Mouse (Mus musculus) forebrain, embryonic 11.5 days (tissue): ENCODE measurements at regions not wholly inside any gene's neighbourhood (a gene's known extent, or its start where the extent isn't known, plus 50 kb on each side); places are given as distances from the start of the nearest gene placed in this dataset.
A peak's percentile ranks its signal among the peaks of the same experiment; 100 is the strongest.

ENCODE experiments used
- ATAC-seq: fragments of 200-750 bp; cut with Nextera tagmentation; replicated peaks from 2 replicates; pipeline ENCODE4 v1.8.0; 2017; ENCODE audit warnings: moderate TSS enrichment; ENCODE audit not compliant: low FRiP score
- DNase-seq: peaks from one replicate; pipeline ENCODE4 v3.0.0-alpha.2; 2017; ENCODE audit warnings: low spot score
- H3K27ac ChIP-seq: fragments of 300-500 bp; sonication (generic); 2 replicates; pipeline ENCODE4 v1.5.1; 2014; ENCODE audit warnings: low read depth, low read length
- H3K27me3 ChIP-seq: fragments of 300-500 bp; sonication (generic); 2 replicates; pipeline ENCODE4 v1.6.1; 2014; ENCODE audit warnings: mild to moderate bottlenecking, low read length, mixed read lengths; ENCODE audit not compliant: control insufficient read depth, insufficient read depth
- H3K36me3 ChIP-seq: fragments of 300-500 bp; sonication (generic); 2 replicates; pipeline ENCODE4 v1.6.1; 2014; ENCODE audit warnings: mild to moderate bottlenecking, low read length, moderate library complexity, mixed read lengths; ENCODE audit not compliant: control insufficient read depth, insufficient read depth
- H3K4me1 ChIP-seq: fragments of 300-500 bp; sonication (generic); replicated peaks from 2 replicates; pipeline ENCODE4 v1.6.1; 2014; ENCODE audit warnings: low read length, mixed read lengths; ENCODE audit not compliant: control insufficient read depth, insufficient read depth
- H3K4me2 ChIP-seq: fragments of 300-500 bp; sonication (generic); 2 replicates; pipeline ENCODE4 v1.6.1; 2014; ENCODE audit warnings: low read depth, mild to moderate bottlenecking, low read length, moderate library complexity, mixed read lengths; ENCODE audit not compliant: severe bottlenecking
- H3K4me3 ChIP-seq: fragments of 300-500 bp; sonication (generic); 2 replicates; pipeline ENCODE4 v1.5.1; 2014; ENCODE audit warnings: low read depth, low read length
- H3K9ac ChIP-seq: fragments of 300-500 bp; sonication (generic); 2 replicates; pipeline ENCODE4 v1.6.1; 2014; ENCODE audit warnings: low read length
- H3K9me3 ChIP-seq: fragments of 300-500 bp; sonication (generic); 2 replicates; pipeline ENCODE4 v1.6.1; 2016; ENCODE audit warnings: low read length, mixed read lengths; ENCODE audit not compliant: control insufficient read depth
- WGBS: fragments of 180-500 bp; shearing (Covaris S2); extraction: QIAGEN DNeasy Blood & Tissue Kit; methylation state at CpG from one replicate; pipeline ENCODE4 v1.1.7; 2014; 5-methylcytosine and 5-hydroxymethylcytosine counted together

DNA sequence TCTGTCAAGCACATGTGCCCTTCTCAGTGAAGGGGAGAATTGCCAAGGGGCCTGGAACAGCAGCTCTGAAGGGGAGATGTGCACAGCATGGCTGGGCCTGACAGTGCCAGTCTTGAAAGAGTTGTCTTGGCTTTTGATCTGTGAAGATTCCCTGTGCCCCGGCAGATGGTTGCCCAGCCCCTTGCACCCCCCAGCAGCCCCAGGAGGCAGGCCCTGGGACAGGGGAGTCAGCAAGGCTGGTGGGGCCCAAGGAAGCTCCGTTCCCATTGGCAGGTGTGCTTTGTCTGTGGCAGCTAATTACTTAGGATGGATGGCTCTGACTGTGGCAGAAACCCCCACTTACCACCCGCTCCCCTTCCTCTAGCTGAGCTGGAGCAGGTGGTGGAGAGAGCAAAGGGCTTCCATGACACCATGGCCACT is 58.6 kb downstream of the Tspan17 start:
- Histone ChIP-seq H3K9ac (no peak overlapping the region), H3K4me1 (peaks cover 2% of the 10 kb centered on the region; the same call in 1 of the 2 replicates), H3K27me3 (no peaks in the 10 kb centered on the region), H3K36me3 (no peaks in the 10 kb centered on the region), H3K4me2 (no peak overlapping the region), H3K27ac (no peak overlapping the region), H3K4me3 (no peak overlapping the region), H3K9me3 (no peaks in the 10 kb centered on the region)
- DNase-seq (no peak), ATAC-seq (no peak)
- WGBS = 58% methylated on average over 3 of the region's 3 CpGs

DNA sequence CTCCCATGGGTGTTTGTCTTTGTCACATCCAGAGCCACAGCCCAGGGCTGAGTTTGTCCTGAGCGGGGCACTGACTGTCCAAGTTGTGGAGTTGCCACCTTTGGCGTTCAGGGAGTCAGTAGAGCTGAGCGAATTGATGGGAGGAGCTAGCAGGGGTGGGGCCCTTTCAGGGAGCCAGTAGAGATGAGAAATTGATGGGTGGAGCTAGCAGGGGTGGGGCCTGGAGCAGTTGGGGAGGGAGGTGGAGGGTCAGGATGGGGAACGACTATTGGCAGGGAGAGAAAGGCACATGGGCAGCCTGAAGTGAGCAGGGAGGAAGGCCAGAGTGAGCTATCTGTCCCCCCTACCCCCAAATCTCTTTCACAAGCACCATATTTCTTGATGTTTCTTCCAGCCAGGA is 62.0 kb downstream of the Tspan17 start:
- Histone ChIP-seq H3K9me3 (no peaks in the 10 kb centered on the region), H3K27ac (no peak overlapping the region), H3K27me3 (no peaks in the 10 kb centered on the region), H3K4me2 (no peak overlapping the region), H3K4me3 (no peak overlapping the region), H3K4me1 (0 out of 2 replicates have a peak, but pooled peaks cover 3% of the 10 kb centered on the region), H3K36me3 (no peaks in the 10 kb centered on the region), H3K9ac (no peak overlapping the region)
- no peak for DNase-seq
- 69% methylated on average over 4 of the region's 4 CpGs for WGBS
- no peak for ATAC-seq

DNA sequence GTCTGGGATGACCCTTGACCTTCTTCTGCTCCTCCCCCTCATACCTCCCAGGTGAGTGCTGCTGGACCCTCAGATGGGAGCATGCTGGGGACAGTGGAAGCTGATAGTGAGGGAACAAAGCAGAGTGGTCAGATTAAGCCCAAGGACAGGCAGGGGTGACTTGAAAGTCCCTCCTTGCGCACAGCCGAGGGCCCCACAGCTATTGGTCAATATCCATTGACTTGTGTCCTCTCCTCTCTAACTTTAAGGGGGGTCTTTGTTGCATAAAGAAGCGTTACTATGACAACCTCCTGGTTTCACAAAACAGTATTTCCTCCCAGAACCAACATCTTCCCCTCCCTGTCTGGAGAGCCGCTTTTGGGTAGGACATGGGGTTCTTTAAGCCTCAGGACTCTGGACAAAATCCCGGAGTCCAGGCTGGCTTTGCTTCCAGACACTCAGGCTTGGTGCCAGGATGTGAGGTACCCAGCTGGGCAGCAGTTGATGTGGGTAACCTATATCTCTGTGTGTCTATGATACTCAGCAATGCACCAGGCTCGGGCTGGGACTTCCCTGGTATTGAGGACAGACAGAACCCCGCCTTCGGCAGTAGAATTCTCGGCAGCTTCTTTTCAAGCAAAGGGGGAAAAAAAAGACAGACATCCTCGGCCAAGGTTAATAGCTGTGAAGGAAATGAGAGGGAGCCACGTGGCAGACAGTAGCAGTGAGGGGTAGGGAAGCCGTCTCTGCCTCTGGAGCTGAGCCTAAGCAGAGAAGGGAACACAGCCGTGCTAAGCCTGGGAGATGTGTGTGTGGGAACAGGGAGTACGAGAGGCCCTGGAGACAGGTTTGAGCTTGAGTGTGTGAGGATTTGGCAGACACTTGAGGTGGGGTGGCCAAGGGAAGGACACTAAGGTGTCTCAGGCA is 66.4 kb downstream of the Tspan17 start:
- H3K36me3 ChIP-seq = no peaks in the 10 kb centered on the region
- ATAC-seq (no peak), DNase-seq (no peak)
- 40% methylated on average over 14 of the region's 14 CpGs for WGBS
- H3K9ac ChIP-seq = no peak overlapping the region
- no peaks in the 10 kb centered on the region for H3K27me3 ChIP-seq
- no peak overlapping the region for H3K27ac ChIP-seq
- no peaks in the 10 kb centered on the region for H3K9me3 ChIP-seq
- 0 out of 2 replicates have a peak, but pooled peaks cover 3% of the 10 kb centered on the region for H3K4me1 ChIP-seq
- H3K4me2 ChIP-seq = no peak overlapping the region
- H3K4me3 ChIP-seq = no peak overlapping the region

DNA sequence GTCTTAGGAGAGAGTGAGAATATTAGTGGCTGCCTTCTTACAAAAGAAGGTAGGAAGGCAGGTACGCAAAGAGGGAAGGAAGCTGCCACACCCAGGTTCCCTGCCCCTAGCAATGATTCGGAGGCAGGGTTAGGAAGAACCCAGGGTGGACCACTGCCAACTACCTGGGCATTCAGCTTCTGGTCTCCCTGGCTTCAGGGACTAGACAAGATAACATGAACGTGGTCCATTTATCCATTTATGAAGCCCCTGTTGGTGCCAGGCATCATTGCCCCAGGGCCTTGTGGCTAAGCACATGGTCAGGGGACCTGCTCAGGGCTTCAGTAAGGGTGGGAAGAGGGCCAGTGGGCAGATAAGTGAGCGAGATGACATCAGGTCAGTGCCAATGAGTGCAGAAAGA is 73.8 kb downstream of the Tspan17 start:
- H3K4me2 ChIP-seq = no peak overlapping the region
- no peaks in the 10 kb centered on the region for H3K27me3 ChIP-seq
- 91% methylated on average over 4 of the region's 4 CpGs for WGBS
- H3K36me3 ChIP-seq = no peaks in the 10 kb centered on the region
- ATAC-seq (no peak), DNase-seq (no peak)
- no peaks in the 10 kb centered on the region for H3K9me3 ChIP-seq
- no peak overlapping the region for H3K9ac ChIP-seq
- H3K4me1 ChIP-seq = no peaks in the 10 kb centered on the region; the same call in 1 of the 2 replicates
- H3K4me3 ChIP-seq = no peak overlapping the region
- H3K27ac ChIP-seq = no peak overlapping the region

DNA sequence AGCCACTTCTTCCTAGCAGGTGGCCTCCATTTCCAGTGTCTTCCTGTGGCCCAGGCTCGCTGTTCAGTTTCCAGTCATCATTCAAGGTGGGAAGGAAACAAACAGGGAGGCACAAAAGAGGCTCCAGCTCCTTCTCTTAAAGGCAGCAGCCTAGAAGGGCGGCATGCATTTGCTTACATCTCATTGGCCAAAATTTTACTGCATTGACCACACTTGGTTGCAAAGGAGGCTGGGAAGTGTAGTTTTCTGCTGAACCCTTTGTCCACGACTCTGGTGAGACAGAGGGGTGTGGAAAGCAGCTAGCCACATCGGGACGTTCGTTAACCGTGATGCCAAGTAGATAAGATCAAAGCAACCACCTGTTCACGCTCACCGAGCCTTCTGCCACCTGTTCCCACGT is 74.9 kb downstream of the Tspan17 start:
- H3K27me3 ChIP-seq = no peaks in the 10 kb centered on the region
- no peaks in the 10 kb centered on the region; the same call in 1 of the 2 replicates for H3K4me1 ChIP-seq
- 0 out of 2 replicates have a peak, but pooled peaks have one; percentile 58 for ATAC-seq
- H3K36me3 ChIP-seq = no peaks in the 10 kb centered on the region
- H3K9ac ChIP-seq = no peak overlapping the region; the same call in 1 of the 2 replicates
- no peak for DNase-seq
- H3K4me2 ChIP-seq = no peak overlapping the region
- 43% methylated on average over 10 of the region's 10 CpGs for WGBS
- H3K9me3 ChIP-seq = no peaks in the 10 kb centered on the region
- no peak overlapping the region for H3K4me3 ChIP-seq
- H3K27ac ChIP-seq = no peak overlapping the region

DNA sequence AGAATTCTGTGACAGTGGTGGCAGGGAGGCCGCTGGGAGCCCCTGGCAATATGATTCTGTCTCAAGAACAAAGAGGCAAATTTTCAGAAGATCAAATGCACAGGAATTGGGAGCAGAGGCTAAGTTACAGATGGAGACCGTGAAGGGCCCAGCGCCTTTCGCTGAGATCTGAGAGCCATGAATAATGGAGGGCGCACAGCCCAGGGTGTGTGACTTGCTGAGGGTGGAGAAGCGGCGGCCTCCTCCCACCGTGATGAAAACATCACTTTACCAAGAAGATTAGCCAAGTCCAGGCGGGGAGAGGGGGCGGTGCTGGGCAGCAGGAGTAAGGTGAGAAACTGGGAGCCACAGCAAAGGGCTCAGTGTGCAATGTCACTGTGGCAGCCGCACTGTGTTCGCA is 77.2 kb upstream of the Unc5a start:
- Histone ChIP-seq H3K9me3 (no peaks in the 10 kb centered on the region), H3K27ac (no peak overlapping the region), H3K4me3 (no peak overlapping the region), H3K36me3 (no peaks in the 10 kb centered on the region), H3K9ac (no peak overlapping the region), H3K4me1 (peaks cover 9% of the 10 kb centered on the region; the same call in 1 of the 2 replicates), H3K4me2 (no peak overlapping the region), H3K27me3 (peaks cover 2% of the 10 kb centered on the region; the same call in 1 of the 2 replicates)
- no peak for ATAC-seq
- 48% methylated on average over 12 of the region's 12 CpGs for WGBS
- no peak for DNase-seq

DNA sequence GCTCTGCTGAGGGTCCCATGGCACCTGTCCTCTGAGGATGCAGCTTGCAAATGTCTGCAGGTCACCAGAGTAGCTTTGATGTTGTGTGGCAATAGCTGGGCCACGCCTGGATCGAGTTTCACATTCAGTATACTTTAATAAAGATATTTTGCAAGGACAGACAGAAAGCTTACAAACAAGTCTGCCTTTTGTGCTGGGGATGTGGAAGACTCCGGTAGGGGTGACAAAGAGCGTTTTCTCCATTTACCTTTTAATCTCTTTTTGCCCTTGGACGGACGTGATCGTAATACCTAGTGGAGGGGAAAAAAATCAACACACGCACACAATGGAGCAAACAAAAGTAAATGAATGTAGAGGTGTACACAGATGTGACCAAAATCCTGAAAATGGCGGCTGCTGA is 75.3 kb upstream of the Unc5a start:
- peak overlapping the region; percentile 60 for H3K27ac ChIP-seq
- H3K9ac ChIP-seq = peak overlapping the region; percentile 60
- peaks cover 2% of the 10 kb centered on the region; the same call in 1 of the 2 replicates for H3K27me3 ChIP-seq
- H3K4me2 ChIP-seq = peak overlapping the region; percentile 57
- peaks cover 9% of the 10 kb centered on the region; the same call in 1 of the 2 replicates for H3K4me1 ChIP-seq
- no peaks in the 10 kb centered on the region for H3K9me3 ChIP-seq
- DNase-seq (no peak), ATAC-seq (no peak)
- H3K36me3 ChIP-seq = no peaks in the 10 kb centered on the region
- WGBS = 47% methylated on average over 9 of the region's 9 CpGs
- H3K4me3 ChIP-seq = peak overlapping the region; percentile 24; the same call in 1 of the 2 replicates

DNA sequence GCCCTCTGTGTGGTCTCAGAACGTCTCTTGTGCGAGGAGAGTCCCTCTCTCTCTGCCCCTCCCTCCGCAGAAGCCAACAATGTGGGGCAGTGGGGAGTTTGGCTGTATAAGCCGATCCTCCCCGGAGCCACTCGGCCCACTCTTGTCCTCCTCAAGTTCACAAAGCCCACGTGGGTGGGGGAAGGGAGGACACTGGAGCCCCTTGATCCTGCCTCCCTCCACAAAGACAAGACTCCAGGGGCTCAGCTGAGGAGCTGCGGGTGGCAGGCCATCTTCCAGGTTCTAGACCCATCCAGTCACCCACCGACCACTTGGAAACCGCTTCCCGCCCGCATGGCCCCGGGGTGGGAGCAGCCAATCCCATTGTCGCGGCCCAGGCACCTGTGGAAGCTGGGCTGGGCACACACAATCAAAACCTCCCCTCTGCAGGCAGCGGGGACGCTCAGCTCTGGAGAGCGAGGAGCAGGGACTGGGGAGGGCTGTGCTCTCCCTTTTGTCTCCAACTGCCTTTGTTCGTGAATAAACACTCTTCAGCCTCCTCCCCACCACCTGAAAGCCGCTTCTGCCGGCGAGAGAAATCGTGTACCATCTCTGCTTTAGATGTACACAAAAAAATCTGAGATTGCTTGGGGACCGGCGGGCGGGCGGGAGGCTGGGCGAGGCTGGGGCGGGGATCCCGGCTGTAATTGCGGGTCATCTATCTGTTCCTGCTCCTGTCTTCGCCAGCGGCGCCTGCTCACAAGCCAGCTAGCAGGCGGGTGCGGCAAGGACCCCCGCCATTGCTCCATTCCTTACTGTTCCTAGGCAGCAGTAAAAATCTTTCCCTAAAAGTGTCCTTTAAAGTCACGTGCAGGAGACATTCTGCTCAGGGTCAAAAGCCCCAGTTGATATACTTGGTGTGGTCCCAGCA is 74.7 kb upstream of the Unc5a start:
- WGBS = 1% methylated on average over 38 of the region's 38 CpGs
- Histone ChIP-seq H3K4me3 (peak overlapping the region; percentile 24), H3K4me1 (peaks cover 10% of the 10 kb centered on the region; the same call in 1 of the 2 replicates), H3K4me2 (peak overlapping the region; percentile 57), H3K9ac (peak overlapping the region; percentile 60), H3K27ac (peak overlapping the region; percentile 60), H3K27me3 (peaks cover 2% of the 10 kb centered on the region; the same call in 1 of the 2 replicates), H3K9me3 (no peaks in the 10 kb centered on the region), H3K36me3 (no peaks in the 10 kb centered on the region)
- ATAC-seq (peak; percentile 80), DNase-seq (peak; percentile 81)
